22 mouse cellular contexts compared by ENCODE assay signal in genomic region chr11:3981536-3981935, GRCm38 (mm10). TPM values are rescaled to one million over a fixed set of nuclear protein-coding genes. Genes with fewer than 3 reads are reported as not detected.
DNase-seq lines count a peak whose midpoint lies in the region; ATAC-seq lines count a peak whose summit lies in the region.
"Had no signal": no experiment of that assay in that cellular context is flagged by ENCODE, and none has a peak within 500 bp of the region (broad histone marks: within the 10 kb centered on the region; RNA-seq: fewer than 3 reads in every experiment).

No protein-coding gene starts in this region.

- H3K27me3 ChIP-seq in heart, embryonic 13.5 days (replicated peaks), result peaks cover 25% of the 10 kb centered on the region
- H3K27me3 ChIP-seq in limb, embryonic 12.5 days, result peaks cover 16% of the 10 kb centered on the region
- peaks cover 31% of the 10 kb centered on the region for H3K27me3 ChIP-seq in limb, embryonic 10.5 days (ENCODE audit: low read depth, poor library complexity, severe bottlenecking)
- peaks cover 13% of the 10 kb centered on the region for H3K27me3 ChIP-seq in intestine, embryonic 15.5 days (replicated peaks)
- H3K27me3 ChIP-seq: CH12.LX had no signal

- no peak overlapping the region for H3K4me2 ChIP-seq in heart, embryonic 13.5 days
- no peak overlapping the region for H3K4me2 ChIP-seq in limb, embryonic 12.5 days
- no peak overlapping the region for H3K4me2 ChIP-seq in intestine, embryonic 15.5 days (replicated peaks)
- H3K4me2 ChIP-seq: hindbrain, embryonic 13.5 days; midbrain, embryonic 12.5 days; neural tube, embryonic 13.5 days had no signal

- peaks cover 49% of the 10 kb centered on the region for H3K36me3 ChIP-seq in heart, embryonic 13.5 days
- H3K36me3 ChIP-seq in limb, embryonic 12.5 days, result peaks cover 48% of the 10 kb centered on the region
- peaks cover 52% of the 10 kb centered on the region for H3K36me3 ChIP-seq in limb, embryonic 10.5 days
- peaks cover 29% of the 10 kb centered on the region for H3K36me3 ChIP-seq in intestine, embryonic 15.5 days

- DNase-seq in heart, postnatal 14 days, result no peak
- no peak for DNase-seq in limb, embryonic 10.5 days (ENCODE audit: low spot score)
- no peak for DNase-seq in yolk sac, embryonic 10.5 days (ENCODE audit: low spot score)
- no peak for DNase-seq in adrenal gland, postnatal 4 days (ENCODE audit: low spot score in 2 of 2)
- DNase-seq: adrenal gland, adult 8-10 months; cerebellum, adult 18-20 months; cerebellum, postnatal 36 days; kidney, adult 11 months; left cerebral cortex, postnatal 4 days; thymus, postnatal 25 days had no signal

- no peak for ATAC-seq in heart, embryonic 13.5 days (ENCODE audit: extremely low read depth, insufficient number of reproducible peaks, low FRiP score, low TSS enrichment)
- no peak for ATAC-seq in limb, embryonic 12.5 days (ENCODE audit: insufficient number of reproducible peaks, insufficient read depth, low FRiP score, low TSS enrichment, low read depth)
- ATAC-seq in intestine, embryonic 15.5 days, result no peak
- ATAC-seq: forebrain, embryonic 14.5 days had no signal

- H3K4me1 ChIP-seq in heart, embryonic 13.5 days, result peaks cover 27% of the 10 kb centered on the region
- H3K4me1 ChIP-seq in limb, embryonic 12.5 days (replicated peaks), result peaks cover 24% of the 10 kb centered on the region
- H3K4me1 ChIP-seq in limb, embryonic 10.5 days, result peaks cover 22% of the 10 kb centered on the region
- no peaks in the 10 kb centered on the region; the same call in 1 of the 2 replicates for H3K4me1 ChIP-seq in intestine, embryonic 15.5 days (replicated peaks)

- no peak overlapping the region for H3K4me3 ChIP-seq in heart, embryonic 13.5 days
- H3K4me3 ChIP-seq in limb, embryonic 12.5 days (replicated peaks), result no peak overlapping the region
- no peak overlapping the region for H3K4me3 ChIP-seq in limb, embryonic 10.5 days
- H3K4me3 ChIP-seq in intestine, embryonic 15.5 days (replicated peaks), result no peak overlapping the region
- H3K4me3 ChIP-seq: hindbrain, embryonic 13.5 days; midbrain, embryonic 12.5 days; neural tube, embryonic 13.5 days had no signal

- no peak overlapping the region for H3K9ac ChIP-seq in heart, embryonic 13.5 days
- H3K9ac ChIP-seq in limb, embryonic 12.5 days (replicated peaks), result no peak overlapping the region
- H3K9ac ChIP-seq in intestine, embryonic 15.5 days, result no peak overlapping the region
- H3K9ac ChIP-seq: hindbrain, embryonic 13.5 days; midbrain, embryonic 12.5 days; neural tube, embryonic 13.5 days had no signal

- intact Hi-C loops in heart, postnatal 14 days (cut with DNase I), result no loop called here

- peak overlapping the region; percentile 32; the same call in 1 of the 2 replicates for H3K27ac ChIP-seq in heart, embryonic 13.5 days (replicated peaks)
- peak overlapping the region; percentile 2; the same call in 1 of the 2 replicates for H3K27ac ChIP-seq in limb, embryonic 12.5 days
- no peak overlapping the region for H3K27ac ChIP-seq in limb, embryonic 10.5 days
- H3K27ac ChIP-seq in intestine, embryonic 15.5 days, result peak overlapping the region; percentile 68; the same call in 1 of the 2 replicates
- H3K27ac ChIP-seq: hindbrain, embryonic 13.5 days; midbrain, embryonic 12.5 days; neural tube, embryonic 13.5 days had no signal

- WGBS in heart, embryonic 13.5 days, result 54% methylated on average over 6 of the region's 6 CpGs
- 65% methylated on average over 6 of the region's 6 CpGs for WGBS in limb, embryonic 12.5 days
- WGBS in limb, embryonic 10.5 days, result 74% methylated on average over 6 of the region's 6 CpGs
- WGBS in intestine, embryonic 15.5 days, result 61% methylated on average over 6 of the region's 6 CpGs

- H3K9me3 ChIP-seq in heart, embryonic 13.5 days, result no peaks in the 10 kb centered on the region
- H3K9me3 ChIP-seq in limb, embryonic 12.5 days, result no peaks in the 10 kb centered on the region
- no peaks in the 10 kb centered on the region for H3K9me3 ChIP-seq in limb, embryonic 10.5 days (replicated peaks)
- H3K9me3 ChIP-seq in intestine, embryonic 15.5 days, result no peaks in the 10 kb centered on the region
- H3K9me3 ChIP-seq: hindbrain, embryonic 13.5 days; midbrain, embryonic 12.5 days; neural tube, embryonic 13.5 days had no signal

RNA-seq across cellular contexts. Expression of gene Gal3st1, which starts 1.9 kb away (rescaled TPM):
- polyA plus RNA-seq in heart, embryonic 13.5 days (2015; fragmentation: Nextera tagmentation; extraction: Ambion mirVana), result 0.17 and 0.52 TPM in 2 replicates
- total RNA-seq in heart, postnatal 14 days (2021), result under 1 TPM; 0.32 to 0.33 TPM
- polyA plus RNA-seq in limb, embryonic 12.5 days (2016; fragmentation: Nextera tagmentation; extraction: Ambion mirVana), result 4.4 and 5.4 TPM in 2 replicates
- polyA plus RNA-seq in limb, embryonic 10.5 days (2016; fragmentation: Nextera tagmentation; extraction: Ambion mirVana), result 0.55 and 1.8 TPM in 2 replicates
- 26.0 and 27.0 TPM in 2 replicates for polyA plus RNA-seq in intestine, embryonic 15.5 days (2015; fragmentation: Nextera tagmentation; extraction: Ambion mirVana)
- total RNA-seq in adrenal gland, postnatal 4 days (2021), result 1 to 10 TPM; 2.0 to 3.0 TPM
- polyA plus RNA-seq: heart, embryonic 14.5 days had no signal

RNA-seq across cellular contexts. Expression of gene 4930556J24Rik, which starts 5.0 kb away (rescaled TPM):
- polyA plus RNA-seq in heart, embryonic 13.5 days (2015; fragmentation: Nextera tagmentation; extraction: Ambion mirVana), result 0.20 TPM in 1 of 2 replicates, not detected in the other
- not detected for total RNA-seq in heart, postnatal 14 days (2021)
- polyA plus RNA-seq in limb, embryonic 12.5 days (2016; fragmentation: Nextera tagmentation; extraction: Ambion mirVana), result not detected in 2 replicates
- polyA plus RNA-seq in limb, embryonic 10.5 days (2016; fragmentation: Nextera tagmentation; extraction: Ambion mirVana), result 0.13 and 0.25 TPM in 2 replicates
- polyA plus RNA-seq in intestine, embryonic 15.5 days (2015; fragmentation: Nextera tagmentation; extraction: Ambion mirVana), result not detected in 2 replicates
- under 1 TPM in 1 of 2 experiments, not detected in 1; 0.25 TPM for total RNA-seq in adrenal gland, postnatal 4 days (2021)
- total RNA-seq: adrenal gland, adult 8-10 months; granulocyte monocyte progenitor cell, adult 5-6 weeks; left cerebral cortex, adult 18-20 months; left cerebral cortex, postnatal 4 days had no signal
- polyA plus RNA-seq: brain, embryonic 14.5 days; forebrain, embryonic 14.5 days; heart, embryonic 14.5 days; hindbrain, embryonic 13.5 days had no signal

RNA-seq across cellular contexts. Expression of gene Pes1, which starts 17.8 kb away (rescaled TPM):
- 46.6 and 52.2 TPM in 2 replicates for polyA plus RNA-seq in heart, embryonic 13.5 days (2015; fragmentation: Nextera tagmentation; extraction: Ambion mirVana)
- total RNA-seq in heart, postnatal 14 days (2021), result 10 to 100 TPM; 26.2 to 27.8 TPM
- polyA plus RNA-seq in limb, embryonic 12.5 days (2016; fragmentation: Nextera tagmentation; extraction: Ambion mirVana), result 85.6 and 85.7 TPM in 2 replicates
- 106 and 115 TPM in 2 replicates for polyA plus RNA-seq in limb, embryonic 10.5 days (2016; fragmentation: Nextera tagmentation; extraction: Ambion mirVana)
- 81.3 and 84.1 TPM in 2 replicates for polyA plus RNA-seq in intestine, embryonic 15.5 days (2015; fragmentation: Nextera tagmentation; extraction: Ambion mirVana)
- total RNA-seq in adrenal gland, postnatal 4 days (2021), result 10 to 100 TPM; 79.7 to 80.7 TPM

RNA-seq across cellular contexts. Expression of gene Tcn2, which starts 49.6 kb away (rescaled TPM):
- 67.8 and 69.2 TPM in 2 replicates for polyA plus RNA-seq in heart, embryonic 13.5 days (2015; fragmentation: Nextera tagmentation; extraction: Ambion mirVana)
- 10 to 100 TPM; 44.5 to 54.0 TPM for total RNA-seq in heart, postnatal 14 days (2021)
- 27.4 and 29.9 TPM in 2 replicates for polyA plus RNA-seq in limb, embryonic 12.5 days (2016; fragmentation: Nextera tagmentation; extraction: Ambion mirVana)
- polyA plus RNA-seq in limb, embryonic 10.5 days (2016; fragmentation: Nextera tagmentation; extraction: Ambion mirVana), result 19.5 and 23.9 TPM in 2 replicates
- 57.5 and 63.7 TPM in 2 replicates for polyA plus RNA-seq in intestine, embryonic 15.5 days (2015; fragmentation: Nextera tagmentation; extraction: Ambion mirVana)
- total RNA-seq in adrenal gland, postnatal 4 days (2021), result 100 to 1,000 TPM; 102 to 141 TPM

RNA-seq across cellular contexts. Expression of gene Sec14l4, which starts 49.7 kb away (rescaled TPM):
- polyA plus RNA-seq in heart, embryonic 13.5 days (2015; fragmentation: Nextera tagmentation; extraction: Ambion mirVana), result 0.05 TPM in 1 of 2 replicates, not detected in the other
- total RNA-seq in heart, postnatal 14 days (2021), result under 1 TPM; 0.20 to 0.50 TPM
- not detected in 2 replicates for polyA plus RNA-seq in limb, embryonic 12.5 days (2016; fragmentation: Nextera tagmentation; extraction: Ambion mirVana)
- polyA plus RNA-seq in limb, embryonic 10.5 days (2016; fragmentation: Nextera tagmentation; extraction: Ambion mirVana), result 0.06 TPM in 1 of 2 replicates, not detected in the other
- polyA plus RNA-seq in intestine, embryonic 15.5 days (2015; fragmentation: Nextera tagmentation; extraction: Ambion mirVana), result 0.52 and 0.63 TPM in 2 replicates
- total RNA-seq in adrenal gland, postnatal 4 days (2021), result 1 to 10 TPM; 2.4 to 5.0 TPM
- total RNA-seq: granulocyte monocyte progenitor cell, adult 5-6 weeks; left cerebral cortex, adult 18-20 months; left cerebral cortex, postnatal 4 days had no signal
- polyA plus RNA-seq: brain, embryonic 14.5 days; forebrain, embryonic 14.5 days; heart, embryonic 14.5 days; hindbrain, embryonic 13.5 days; midbrain, embryonic 12.5 days; neural tube, embryonic 13.5 days had no signal
